Mouse (Mus musculus) embryonic facial prominence, embryonic 15.5 days (tissue): Measurements from ENCODE around the gene Chtf18. TPM values are rescaled to one million over a fixed set of nuclear protein-coding genes. Genes with fewer than 3 reads are reported as not detected.
"Not testable (repeated sequence)": the region's sequence is repeated elsewhere in the genome, so short reads cannot be mapped to it uniquely, and the experiment has no call there.

Source experiments
- ATAC-seq: fragments of 200-750 bp; cut with Nextera tagmentation; 2 replicates; pipeline ENCODE4 v1.8.0; 2017; ENCODE audit warnings: low read depth, moderate TSS enrichment; ENCODE audit not compliant: insufficient number of reproducible peaks, low FRiP score, low TSS enrichment
- H3K27ac ChIP-seq: fragments of 300-500 bp; sonication (generic); replicated peaks from 2 replicates; pipeline ENCODE4 v1.5.1; 2015; ENCODE audit warnings: mild to moderate bottlenecking, inconsistent platforms
- H3K27me3 ChIP-seq: fragments of 300-500 bp; sonication (generic); 2 replicates; pipeline ENCODE4 v1.6.1; 2015; ENCODE audit warnings: inconsistent platforms
- H3K36me3 ChIP-seq: fragments of 300-500 bp; sonication (generic); 2 replicates; pipeline ENCODE4 v1.6.1; 2015; ENCODE audit warnings: mild to moderate bottlenecking, inconsistent platforms
- H3K4me1 ChIP-seq: fragments of 300-500 bp; sonication (generic); 2 replicates; pipeline ENCODE4 v1.6.1; 2015; ENCODE audit warnings: inconsistent platforms
- H3K4me2 ChIP-seq: fragments of 300-500 bp; sonication (generic); replicated peaks from 2 replicates; pipeline ENCODE4 v1.6.1; 2015; ENCODE audit warnings: mild to moderate bottlenecking, inconsistent platforms
- H3K4me3 ChIP-seq: fragments of 300-500 bp; sonication (generic); replicated peaks from 2 replicates; pipeline ENCODE4 v1.5.1; 2015; ENCODE audit warnings: mild to moderate bottlenecking, inconsistent platforms
- H3K9ac ChIP-seq: fragments of 300-500 bp; sonication (generic); 2 replicates; pipeline ENCODE4 v1.6.1; 2015; ENCODE audit warnings: inconsistent platforms
- H3K9me3 ChIP-seq: fragments of 300-500 bp; sonication (generic); replicated peaks from 2 replicates; pipeline ENCODE4 v1.6.1; 2016; ENCODE audit warnings: inconsistent platforms
- WGBS: fragments of 180-500 bp; shearing (Covaris S2); methylation state at CpG from one replicate; pipeline ENCODE4 v1.1.7; 2015; 5-methylcytosine and 5-hydroxymethylcytosine counted together
- polyA plus RNA-seq: library from polyadenylated mRNA; unstranded; fragments of >200 nt; fragmentation: Nextera tagmentation; extraction: Ambion mirVana; gene quantifications from 2 replicates; pipeline ENCODE4 v1.2.1, GENCODE M21; 2015

The Chtf18 gene
- polyA plus RNA-seq, 1 experiment from 2014 or later, result 24.5 TPM

DNA sequence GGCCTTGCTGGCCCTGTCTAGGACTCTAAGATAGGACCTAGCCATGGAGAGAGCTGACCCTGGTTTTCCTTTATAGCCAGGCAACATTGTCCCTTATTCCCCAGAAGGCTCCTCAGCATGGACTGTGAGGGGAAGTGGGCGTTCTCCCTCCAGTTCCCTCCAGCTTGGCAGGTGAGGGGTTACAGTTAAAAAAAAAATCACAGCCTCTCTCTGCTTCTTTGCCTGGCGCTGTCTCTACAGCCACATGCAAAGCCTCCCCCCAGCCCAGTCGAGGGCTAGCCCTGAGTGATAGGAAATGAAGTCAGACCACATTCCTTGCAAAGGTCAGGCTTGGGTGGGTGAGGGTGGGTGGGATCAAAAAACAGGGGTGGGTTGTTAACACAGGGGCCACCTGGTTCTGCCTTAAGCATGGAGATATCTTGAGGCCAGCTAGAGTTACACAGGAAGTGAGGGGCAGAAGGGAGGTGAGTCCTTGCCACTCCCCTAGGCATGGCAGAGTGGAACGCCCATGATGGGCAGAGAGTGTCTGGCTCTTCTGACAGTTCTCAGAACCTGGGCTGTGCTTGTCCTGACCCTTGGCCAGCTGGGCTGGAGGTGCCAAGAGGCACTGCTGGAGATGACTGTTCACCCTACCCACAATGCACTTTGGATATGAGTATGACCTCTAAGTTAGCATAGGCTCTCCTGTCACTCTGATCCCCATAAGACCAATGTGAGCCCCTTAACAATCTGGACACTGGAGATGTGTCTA is 28.6 kb upstream of the Chtf18 start:
- Histone ChIP-seq H3K4me3 (no peak overlapping the region), H3K4me1 (peaks cover 7% of the 10 kb centered on the region; the same call in 1 of the 2 replicates), H3K9ac (no peak overlapping the region), H3K9me3 (no peaks in the 10 kb centered on the region), H3K36me3 (no peaks in the 10 kb centered on the region), H3K27me3 (no peaks in the 10 kb centered on the region), H3K27ac (no peak overlapping the region), H3K4me2 (no peak overlapping the region)
- WGBS, result 29% methylated on average over 4 of the region's 4 CpGs
- no peak for ATAC-seq

DNA sequence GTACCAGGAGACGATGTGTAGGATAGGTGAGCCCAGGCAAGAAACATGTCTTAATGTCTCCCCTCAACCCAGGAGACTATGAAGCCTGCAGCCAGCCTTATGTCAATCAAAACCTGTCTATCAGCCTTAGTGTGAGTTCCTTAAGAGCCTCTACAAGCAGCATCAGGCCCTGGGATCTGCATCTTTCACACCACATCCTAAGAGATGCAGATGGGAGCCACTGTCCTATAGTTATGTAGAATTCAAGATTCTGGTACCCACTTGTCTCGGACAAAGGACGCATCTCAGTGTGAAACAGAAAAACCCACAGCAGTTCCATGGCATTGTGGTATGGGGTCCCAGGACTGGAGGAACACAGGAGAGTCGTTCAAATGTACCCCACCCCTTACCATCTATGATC is 27.9 kb upstream of the Chtf18 start:
- no peaks in the 10 kb centered on the region for H3K9me3 ChIP-seq
- no peak overlapping the region for H3K4me3 ChIP-seq
- no peak for ATAC-seq
- no peak overlapping the region for H3K4me2 ChIP-seq
- H3K27me3 ChIP-seq, result no peaks in the 10 kb centered on the region
- peaks cover 7% of the 10 kb centered on the region; the same call in 1 of the 2 replicates for H3K4me1 ChIP-seq
- no peak overlapping the region for H3K9ac ChIP-seq
- no peak overlapping the region for H3K27ac ChIP-seq
- no peaks in the 10 kb centered on the region for H3K36me3 ChIP-seq
- WGBS, result 72% methylated on average over 4 of the region's 4 CpGs

DNA sequence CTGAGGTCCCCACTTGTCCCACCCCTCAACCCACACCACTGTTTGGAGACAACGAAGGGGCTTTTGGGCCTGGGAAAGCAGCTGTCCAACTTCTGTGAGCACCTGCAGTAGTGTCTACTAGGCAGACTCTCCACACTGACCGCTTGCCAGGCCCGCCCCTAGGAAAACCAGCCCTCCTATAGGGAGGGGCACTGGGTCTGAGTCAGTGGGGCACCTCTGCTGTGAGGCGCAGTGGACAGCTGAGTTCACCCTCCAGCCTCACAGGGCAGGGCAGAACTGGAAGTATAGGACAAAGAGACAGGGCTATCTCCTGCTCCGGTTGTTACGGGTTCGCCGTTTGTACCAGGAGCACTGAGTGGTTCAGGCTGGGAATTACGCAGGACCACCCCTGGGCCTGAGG is 27.0 kb upstream of the Chtf18 start, which contains the start of gene Msln:
Gene Msln, minus strand, starts transcription at position 138 of the 400 bp plus-strand sequence.
- Histone ChIP-seq H3K36me3 (no peaks in the 10 kb centered on the region), H3K4me3 (no peak within 1 kb of the TSS), H3K27ac (no peak within 1 kb of the TSS), H3K9me3 (no peaks in the 10 kb centered on the region), H3K27me3 (no peaks in the 10 kb centered on the region), H3K4me2 (no peak within 1 kb of the TSS), H3K4me1 (peaks cover 7% of the 10 kb centered on the region; the same call in 1 of the 2 replicates), H3K9ac (no peak within 1 kb of the TSS)
- no peak for ATAC-seq
- 82% methylated on average over 9 of the region's 9 CpGs for WGBS

DNA sequence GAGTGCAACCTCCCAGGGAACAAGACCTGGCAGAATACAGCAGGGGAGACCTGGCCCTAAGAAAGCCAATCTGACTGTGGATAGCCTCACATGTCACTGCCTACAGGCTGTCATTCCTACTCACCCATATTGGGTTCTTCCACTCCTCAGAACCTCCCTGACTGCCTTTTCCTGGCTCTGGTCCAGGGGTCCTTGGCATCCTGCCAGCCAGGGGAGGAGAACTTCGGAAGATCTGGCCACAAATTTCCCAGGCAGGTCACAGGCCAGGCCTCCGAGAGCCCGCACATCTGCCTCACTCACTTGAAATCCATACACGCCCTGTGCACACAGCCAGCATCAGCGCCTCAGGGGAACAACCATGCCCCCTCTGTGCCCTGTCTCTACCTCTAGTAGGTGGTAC is 24.2 kb upstream of the Chtf18 start:
- Histone ChIP-seq H3K27me3 (no peaks in the 10 kb centered on the region), H3K36me3 (no peaks in the 10 kb centered on the region), H3K9me3 (no peaks in the 10 kb centered on the region), H3K4me3 (no peak overlapping the region), H3K27ac (no peak overlapping the region), H3K9ac (no peak overlapping the region), H3K4me2 (no peak overlapping the region), H3K4me1 (peaks cover 7% of the 10 kb centered on the region; the same call in 1 of the 2 replicates)
- WGBS, result 38% methylated on average over 5 of the region's 5 CpGs
- no peak for ATAC-seq

DNA sequence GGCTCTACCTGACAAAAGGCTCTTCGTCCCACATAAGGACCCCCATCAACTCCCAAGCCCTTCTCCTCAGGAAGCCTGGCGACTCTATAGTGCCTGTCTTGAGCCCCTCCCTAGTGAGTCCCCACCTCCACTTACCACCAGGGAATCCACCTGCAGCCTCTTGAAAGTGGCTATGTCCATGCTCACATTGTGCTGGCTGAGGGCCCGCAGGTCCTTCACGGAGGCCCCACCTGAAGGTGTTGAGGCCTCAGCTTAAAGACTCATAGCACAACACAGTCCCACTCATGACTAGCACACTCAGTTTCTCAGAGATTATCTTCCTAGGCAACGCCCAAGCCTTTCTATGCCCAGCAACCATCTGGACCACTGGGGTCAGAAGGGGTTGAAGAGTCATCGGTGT is 22.1 kb upstream of the Chtf18 start:
- 79% methylated on average over 6 of the region's 6 CpGs for WGBS
- ATAC-seq, result no peak
- no peak overlapping the region for H3K9ac ChIP-seq

DNA sequence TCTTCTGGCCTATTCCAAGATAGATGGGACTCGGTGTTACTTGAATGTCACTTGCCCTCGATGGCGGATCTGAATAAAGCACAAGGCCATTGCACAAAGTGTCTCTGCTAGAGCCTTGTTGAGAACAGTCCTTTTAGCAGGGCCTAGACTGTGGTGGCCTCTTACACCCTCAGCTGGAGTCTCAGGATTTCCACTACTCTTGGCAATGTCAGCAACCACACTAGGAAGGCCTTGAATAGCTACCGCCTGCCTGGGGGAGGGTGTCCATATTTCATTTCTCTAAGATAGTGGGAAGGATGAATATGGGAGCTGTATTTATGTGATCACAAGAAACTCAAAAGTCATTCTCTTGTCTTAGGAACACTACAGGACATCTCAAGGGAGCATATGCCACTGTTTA is 21.0 kb upstream of the Chtf18 start:
- Histone ChIP-seq H3K4me2 (no peak overlapping the region), H3K27ac (no peak overlapping the region), H3K36me3 (no peaks in the 10 kb centered on the region), H3K4me1 (peaks cover 7% of the 10 kb centered on the region; the same call in 1 of the 2 replicates), H3K9ac (no peak overlapping the region), H3K27me3 (no peaks in the 10 kb centered on the region), H3K9me3 (no peaks in the 10 kb centered on the region), H3K4me3 (no peak overlapping the region)
- WGBS, result 93% methylated on average over 4 of the region's 4 CpGs
- ATAC-seq, result no peak

More for the DNA sequence above, 22.1 kb upstream of the Chtf18 start:
- Histone ChIP-seq H3K27me3 (no peaks in the 10 kb centered on the region), H3K27ac (no peak overlapping the region), H3K36me3 (no peaks in the 10 kb centered on the region), H3K4me1 (peaks cover 7% of the 10 kb centered on the region; the same call in 1 of the 2 replicates), H3K4me3 (no peak overlapping the region), H3K9me3 (no peaks in the 10 kb centered on the region), H3K4me2 (no peak overlapping the region)

DNA sequence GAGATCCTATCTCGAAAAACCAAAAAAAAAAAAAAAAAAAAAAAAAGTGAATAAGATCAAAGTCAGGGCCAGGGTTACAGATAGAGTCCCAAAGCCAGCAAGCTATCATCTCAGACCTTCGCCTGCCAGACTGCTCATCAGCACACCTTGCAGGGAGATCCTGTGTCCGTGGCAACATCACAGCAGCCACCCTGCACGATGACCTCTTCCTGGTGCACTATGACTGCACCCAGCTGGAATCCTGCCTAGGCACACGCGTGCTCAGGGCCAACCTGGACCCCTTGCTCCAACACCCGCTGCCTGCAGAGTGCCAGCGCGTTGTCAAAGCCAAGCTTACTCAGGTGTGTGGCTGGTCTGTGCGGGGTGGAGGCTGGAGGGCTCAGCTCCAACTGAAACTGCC is 17.1 kb upstream of the Chtf18 start:
- H3K9me3 ChIP-seq, result no peaks in the 10 kb centered on the region
- 73% methylated on average over 10 of the region's 10 CpGs for WGBS
- no peak overlapping the region for H3K4me3 ChIP-seq
- H3K27ac ChIP-seq, result no peak overlapping the region
- no peak overlapping the region for H3K9ac ChIP-seq
- H3K27me3 ChIP-seq, result no peaks in the 10 kb centered on the region
- no peak for ATAC-seq
- H3K4me1 ChIP-seq, result no peaks in the 10 kb centered on the region
- H3K4me2 ChIP-seq, result no peak overlapping the region
- H3K36me3 ChIP-seq, result no peaks in the 10 kb centered on the region

DNA sequence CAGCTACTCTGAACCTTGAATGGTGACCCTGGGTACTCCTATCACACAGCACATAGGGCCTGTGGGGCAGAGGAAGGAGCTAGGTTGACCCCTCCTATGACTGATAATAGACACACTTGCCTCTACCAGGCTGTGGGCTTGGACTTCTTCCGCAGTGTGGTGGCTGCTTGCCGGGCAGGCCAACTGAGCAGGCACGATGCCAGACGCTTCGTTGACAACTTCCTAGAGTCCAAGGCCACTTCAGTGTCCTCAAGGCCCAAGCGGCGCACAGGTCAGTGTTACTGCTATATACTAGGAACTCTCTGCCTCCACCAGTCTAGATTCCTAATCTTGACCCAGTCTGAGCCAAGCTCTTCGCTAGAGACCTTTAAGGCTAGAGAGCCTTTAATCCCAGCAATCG is 16.6 kb upstream of the Chtf18 start:
- WGBS, result 89% methylated on average over 9 of the region's 9 CpGs
- Histone ChIP-seq H3K27ac (no peak overlapping the region), H3K4me3 (no peak overlapping the region), H3K4me1 (no peaks in the 10 kb centered on the region), H3K36me3 (no peaks in the 10 kb centered on the region), H3K9ac (no peak overlapping the region), H3K27me3 (no peaks in the 10 kb centered on the region), H3K9me3 (no peaks in the 10 kb centered on the region), H3K4me2 (no peak overlapping the region)
- ATAC-seq, result no peak

DNA sequence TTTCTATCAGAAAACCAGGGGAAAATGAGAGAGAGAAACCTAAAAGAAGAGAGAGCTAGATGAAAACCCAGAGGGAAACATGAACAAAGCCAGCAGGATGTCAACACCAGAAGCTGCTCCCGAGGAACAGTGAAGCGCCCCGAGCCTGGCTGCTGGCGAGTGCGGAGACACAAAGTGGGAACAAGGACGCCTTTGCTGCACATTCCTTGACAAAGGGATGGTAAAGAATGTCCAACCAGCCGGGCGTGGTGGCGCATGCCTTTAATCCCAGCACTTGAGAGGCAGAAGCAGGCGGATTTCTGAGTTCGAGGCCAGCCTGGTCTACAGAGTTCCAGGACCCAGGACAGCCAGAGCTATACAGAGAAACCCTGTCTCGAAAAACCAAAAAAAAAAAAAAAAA is 14.3 kb upstream of the Chtf18 start:
- H3K27me3 ChIP-seq, result not testable (repeated sequence)

DNA sequence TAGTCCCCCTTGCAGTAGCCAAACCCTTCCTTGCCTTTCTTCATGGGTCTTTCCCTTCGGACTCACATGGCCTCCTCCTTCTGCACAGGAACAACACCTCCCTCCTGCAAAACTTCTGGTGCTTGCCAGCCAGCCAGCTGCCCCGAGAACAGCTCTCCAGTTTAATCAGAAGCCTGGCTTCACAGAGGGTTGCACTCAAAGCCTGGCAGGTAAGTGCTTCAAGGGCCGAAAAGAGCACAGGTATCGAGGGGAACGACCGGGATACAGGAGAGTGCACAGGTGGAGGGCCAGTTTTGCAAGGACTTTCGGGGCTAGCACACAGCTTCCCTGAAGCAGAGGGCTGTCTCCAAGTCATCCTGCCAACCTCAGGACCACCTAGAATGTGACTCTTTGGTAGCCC is 11.6 kb upstream of the Chtf18 start:
- Histone ChIP-seq H3K9ac (no peak overlapping the region), H3K27ac (no peak overlapping the region), H3K9me3 (no peaks in the 10 kb centered on the region), H3K4me1 (no peaks in the 10 kb centered on the region), H3K4me3 (no peak overlapping the region), H3K36me3 (no peaks in the 10 kb centered on the region), H3K4me2 (no peak overlapping the region), H3K27me3 (peaks cover 5% of the 10 kb centered on the region; the same call in 1 of the 2 replicates)
- 77% methylated on average over 7 of the region's 7 CpGs for WGBS
- no peak for ATAC-seq

More for the DNA sequence above, 14.3 kb upstream of the Chtf18 start:
- H3K9me3 ChIP-seq, H3K4me1 ChIP-seq, H3K4me3 ChIP-seq, H3K36me3 ChIP-seq, H3K27ac ChIP-seq, H3K4me2 ChIP-seq, H3K9ac ChIP-seq, ATAC-seq: not testable (repeated sequence)
- WGBS, result 65% methylated on average over 12 of the region's 12 CpGs

DNA sequence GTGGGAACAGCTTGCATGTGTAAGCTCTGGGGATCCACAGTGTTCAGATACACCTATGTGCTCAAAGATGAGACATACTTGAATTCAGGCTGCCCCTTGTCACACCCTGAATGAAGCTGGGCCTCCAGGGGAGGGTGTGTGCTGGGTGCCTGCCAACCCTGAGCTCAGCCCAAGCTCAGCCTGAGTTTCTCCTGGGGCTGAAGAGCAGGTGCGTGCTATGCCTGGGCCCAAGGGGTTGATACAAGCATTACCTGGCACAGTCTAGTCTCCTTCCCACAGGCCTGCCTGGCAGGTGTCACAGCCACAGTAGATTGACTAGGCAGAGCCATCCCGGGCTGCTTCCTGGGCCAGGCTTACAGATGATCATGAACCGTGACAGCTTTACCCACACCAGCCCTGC is 8.5 kb upstream of the Chtf18 start, which contains the start of gene Mslnl:
Gene Mslnl, plus strand, starts transcription at position 298 of the 400 bp plus-strand sequence.
- WGBS, result 63% methylated on average over 3 of the region's 3 CpGs
- Histone ChIP-seq H3K27me3 (peaks cover 5% of the 10 kb centered on the region; the same call in 1 of the 2 replicates), H3K9me3 (no peaks in the 10 kb centered on the region), H3K4me3 (no peak within 1 kb of the TSS), H3K4me1 (no peaks in the 10 kb centered on the region), H3K9ac (no peak within 1 kb of the TSS), H3K27ac (no peak within 1 kb of the TSS), H3K36me3 (0 out of 2 replicates have a peak, but pooled peaks cover 6% of the 10 kb centered on the region), H3K4me2 (no peak within 1 kb of the TSS)
- ATAC-seq, result peak; percentile 27; the same call in 1 of the 2 replicates

DNA sequence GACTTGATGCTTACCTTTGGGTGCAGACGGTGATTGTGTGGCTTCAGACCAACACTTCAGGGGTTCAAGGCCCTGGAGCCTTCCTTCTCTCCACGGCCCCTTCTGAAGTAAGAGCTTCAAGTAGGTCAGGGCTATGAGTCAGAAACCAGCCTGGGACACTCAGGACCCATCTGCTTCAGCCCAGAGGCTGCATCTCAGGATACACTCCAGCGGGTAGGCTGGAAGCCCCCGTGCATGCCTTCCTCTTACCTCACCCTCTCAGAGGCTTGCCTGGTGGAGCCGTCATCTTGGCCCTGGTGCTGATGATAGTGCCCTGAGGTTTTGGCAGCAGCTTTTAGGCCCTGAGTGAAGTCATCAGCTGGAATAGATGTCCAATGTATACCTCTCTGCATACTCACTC is 8.0 kb upstream of the Chtf18 start:
- no peak overlapping the region for H3K4me3 ChIP-seq
- no peak for ATAC-seq
- H3K4me2 ChIP-seq, result no peak overlapping the region
- no peaks in the 10 kb centered on the region for H3K9me3 ChIP-seq
- H3K27me3 ChIP-seq, result peaks cover 5% of the 10 kb centered on the region; the same call in 1 of the 2 replicates
- 83% methylated on average over 5 of the region's 5 CpGs for WGBS
- no peak overlapping the region for H3K9ac ChIP-seq
- no peak overlapping the region for H3K27ac ChIP-seq
- no peaks in the 10 kb centered on the region for H3K4me1 ChIP-seq
- peaks cover 11% of the 10 kb centered on the region; the same call in 1 of the 2 replicates for H3K36me3 ChIP-seq
